Mouse (Mus musculus) neutrophil, adult 65 days (primary cell): Measurements from ENCODE around the gene Mnd1. TPM values are rescaled to one million over a fixed set of nuclear protein-coding genes. Genes with fewer than 3 reads are reported as not detected.

Experiments
- total RNA-seq: library from RNA; stranded (reverse); gene quantifications from 2 replicates; pipeline ENCODE4 v1.2.4, GENCODE M21; 2023

Gene Mnd1
- 3.5 and 3.7 TPM in 2 replicates for total RNA-seq

GRCm38 (mm10) chr3:84155558-84156006 is at the start of gene Mnd1:
Mnd1 (minus strand) TSS chr3:84155786.

DNA sequence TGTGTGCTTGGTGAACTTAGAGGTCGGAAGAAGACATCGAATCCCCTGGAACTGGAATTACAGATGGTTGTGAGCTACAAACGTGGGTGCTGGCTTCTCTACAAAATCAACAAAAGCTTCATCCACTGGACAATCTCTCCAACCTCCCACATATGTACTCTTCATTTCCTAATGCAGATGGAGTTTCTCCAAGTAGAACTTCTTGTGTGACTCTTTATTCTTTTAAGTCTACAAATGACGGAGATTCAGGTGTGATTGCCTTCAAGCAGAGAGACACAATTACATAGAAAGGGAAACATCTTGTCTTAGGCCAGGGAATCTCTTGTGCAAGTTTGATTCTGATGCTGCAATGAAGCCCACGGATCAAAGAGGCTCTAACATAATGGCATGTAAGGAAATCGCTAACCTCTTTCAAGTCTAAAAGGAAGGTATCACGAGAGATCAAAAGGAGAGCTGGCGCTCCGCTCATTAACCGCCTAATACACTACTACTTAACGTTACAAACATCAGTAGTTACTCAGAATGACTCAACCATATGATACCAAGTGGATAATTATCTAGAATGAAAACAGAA is 18.1 kb upstream of the Mnd1 start, which contains the start of gene Gm6525:
Gene Gm6525, plus strand, starts transcription at position 524 of the 574 bp plus-strand sequence.

DNA sequence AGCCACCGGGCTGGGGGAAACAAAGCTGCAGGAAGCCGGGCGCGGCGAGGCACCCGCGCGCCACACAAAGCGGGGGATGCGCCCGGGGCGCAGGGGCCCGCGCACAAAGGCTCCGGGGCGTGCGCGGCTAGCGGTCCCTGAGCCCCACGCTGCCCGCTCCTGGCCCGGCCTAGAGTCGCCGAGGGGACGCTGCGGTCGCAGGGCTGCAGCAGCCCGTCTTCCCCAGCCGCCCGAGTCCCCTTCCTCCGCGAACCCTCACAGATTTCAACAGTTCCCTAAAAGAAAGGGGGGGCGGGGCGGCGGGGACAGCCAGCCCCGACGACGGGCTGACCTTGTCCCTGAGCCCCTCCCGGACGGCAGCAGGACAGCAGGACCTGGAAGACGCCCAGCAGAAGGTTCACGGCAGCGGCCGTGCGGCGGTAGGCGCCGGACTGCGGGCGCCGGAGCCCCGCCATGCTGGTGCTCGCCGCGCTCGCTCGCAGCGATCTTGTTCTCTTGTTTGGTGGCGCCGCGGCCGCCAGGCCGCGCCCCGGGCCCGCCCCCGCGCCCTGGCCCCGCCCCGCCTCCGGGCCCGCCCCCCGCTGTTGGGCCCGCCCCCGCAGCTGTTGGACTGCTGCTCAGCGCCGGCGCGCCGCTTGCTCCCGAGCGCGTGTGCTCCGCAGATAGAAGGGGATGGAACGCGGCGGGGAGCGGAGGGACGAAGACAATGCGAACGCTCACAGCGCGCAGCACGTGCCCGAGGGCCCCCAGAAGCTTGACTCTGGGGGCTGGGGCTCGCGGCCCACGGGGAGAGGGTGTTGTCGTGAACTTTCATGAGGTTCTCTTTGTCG is 115.7 kb downstream of the Mnd1 start, which contains the start of gene Tmem131l:
Gene Tmem131l, minus strand, starts transcription at position 530 of the 830 bp plus-strand sequence.

Other genes with a start within 250 kb of the Mnd1 start
- gene Tmem131l, start 115.6 kb downstream of the Mnd1 start, total RNA-seq, result 188 and 272 TPM in 2 replicates
- not detected in 2 replicates for gene Gm6525, start 18.3 kb upstream of the Mnd1 start, total RNA-seq
- 1.00 and 1.3 TPM in 2 replicates for gene Trim2, start 151.1 kb upstream of the Mnd1 start, total RNA-seq